Mouse (Mus musculus): ENCODE results near the gene Mmab.

Mmab gene

GRCm38 (mm10) chr5:114426732-114427131, 17.1 kb downstream of the Mmab start:
- no peak for DNase-seq

DNA sequence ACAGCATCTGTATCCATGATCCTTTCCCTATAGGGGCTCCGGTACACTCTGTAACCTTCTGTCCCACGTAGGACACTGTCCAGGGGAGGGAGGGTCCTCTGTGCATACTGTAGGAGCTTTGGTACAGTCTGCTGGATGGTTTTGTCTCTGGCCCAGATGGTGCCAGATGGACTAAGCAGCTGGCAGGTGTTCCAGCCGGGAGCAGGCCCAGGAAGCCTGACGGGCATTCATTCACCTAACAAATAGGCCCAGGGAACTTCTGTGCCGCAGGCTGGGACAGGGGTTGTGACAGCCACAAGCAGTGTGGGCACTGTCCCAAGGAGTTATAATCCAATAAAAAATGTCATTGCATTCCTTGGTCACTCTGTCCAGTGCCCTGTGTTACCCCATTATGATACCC, 19.9 kb downstream of the Mmab start:
- no peak for DNase-seq

- no peak for DNase-seq
Observed at GRCm38 (mm10) chr5:114422591-114422990, 21.3 kb downstream of the Mmab start.

- DNase-seq = no peak
Observed at GRCm38 (mm10) chr5:114421561-114422298, 22.1 kb downstream of the Mmab start.

- DNase-seq = no peak
Observed at GRCm38 (mm10) chr5:114418541-114418940, 25.3 kb downstream of the Mmab start.

- DNase-seq = no peak
Observed at GRCm38 (mm10) chr5:114416855-114417254, 27.0 kb downstream of the Mmab start.

DNA sequence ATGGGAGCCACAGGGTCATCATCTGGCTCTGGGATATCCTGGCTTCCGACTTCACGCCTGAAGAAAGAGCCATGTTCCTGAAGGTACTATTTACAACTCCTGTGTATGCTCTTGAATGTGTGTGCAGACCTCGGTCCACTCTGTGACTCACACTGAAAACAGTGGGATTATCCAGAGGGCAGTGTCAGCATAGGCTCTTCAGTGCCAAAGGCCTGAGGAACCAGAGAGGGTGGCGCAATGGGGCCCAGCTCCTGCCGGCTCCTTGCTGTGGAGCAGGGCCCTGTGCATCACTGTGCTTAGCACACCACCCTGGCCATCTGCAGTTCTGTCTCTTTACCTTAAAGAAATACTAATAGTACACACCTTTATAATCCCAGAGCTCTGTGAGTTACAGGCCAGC, 28.3 kb downstream of the Mmab start:
- no peak for DNase-seq

GRCm38 (mm10) chr5:114413067-114413735, 30.7 kb downstream of the Mmab start:
- DNase-seq = no peak

- DNase-seq = no peak
Observed at GRCm38 (mm10) chr5:114412361-114412998, 31.4 kb downstream of the Mmab start.

GRCm38 (mm10) chr5:114410429-114410828, 33.4 kb downstream of the Mmab start:
- no peak for DNase-seq

- DNase-seq = no peak
Observed at GRCm38 (mm10) chr5:114408846-114409245, 35.0 kb downstream of the Mmab start.

DNA sequence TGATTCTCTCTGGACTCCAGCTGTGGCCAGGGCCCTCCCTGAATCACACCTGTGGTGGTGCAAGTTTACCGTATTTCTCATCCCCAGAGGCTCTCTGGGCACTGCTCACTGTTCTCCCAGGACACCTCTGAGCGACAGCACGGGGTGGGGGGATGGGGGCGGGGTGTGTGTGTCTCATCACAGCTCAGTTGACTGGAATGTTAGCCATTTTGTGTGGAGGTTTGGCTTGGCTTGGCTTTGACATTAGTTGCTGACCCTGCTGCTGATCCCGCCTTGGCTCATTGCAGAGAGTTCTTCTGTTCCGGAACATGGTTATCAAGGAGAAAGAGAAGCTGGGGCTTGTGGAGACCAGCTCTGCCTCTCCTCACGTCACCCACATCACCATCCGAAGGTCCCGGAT, 36.0 kb downstream of the Mmab start:
- no peak for DNase-seq

GRCm38 (mm10) chr5:114407269-114407668, 36.6 kb downstream of the Mmab start:
- DNase-seq = no peak

GRCm38 (mm10) chr5:114406592-114406991, 37.3 kb downstream of the Mmab start:
- no peak for DNase-seq

DNA sequence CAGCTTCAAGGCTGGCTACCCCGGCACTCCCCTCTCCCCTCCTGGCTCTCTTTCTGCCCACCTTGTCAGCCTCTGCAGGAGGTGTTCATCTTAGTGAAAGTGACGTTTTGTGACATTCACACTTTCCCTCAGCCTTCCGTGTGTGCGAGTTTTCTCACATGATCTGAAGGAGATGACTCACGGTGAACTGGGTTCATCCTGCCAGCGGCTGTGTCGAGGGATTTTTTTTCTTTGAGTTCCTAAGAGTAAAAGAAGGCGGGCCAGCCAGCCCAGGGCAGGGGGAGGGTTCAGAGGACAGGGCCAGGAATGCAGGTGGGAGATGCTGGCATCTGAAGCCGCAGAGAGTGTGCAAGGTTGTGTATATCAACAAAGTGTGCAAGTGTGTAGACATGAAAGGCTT, 50.7 kb downstream of the Mmab start:
- no peak for DNase-seq

DNA sequence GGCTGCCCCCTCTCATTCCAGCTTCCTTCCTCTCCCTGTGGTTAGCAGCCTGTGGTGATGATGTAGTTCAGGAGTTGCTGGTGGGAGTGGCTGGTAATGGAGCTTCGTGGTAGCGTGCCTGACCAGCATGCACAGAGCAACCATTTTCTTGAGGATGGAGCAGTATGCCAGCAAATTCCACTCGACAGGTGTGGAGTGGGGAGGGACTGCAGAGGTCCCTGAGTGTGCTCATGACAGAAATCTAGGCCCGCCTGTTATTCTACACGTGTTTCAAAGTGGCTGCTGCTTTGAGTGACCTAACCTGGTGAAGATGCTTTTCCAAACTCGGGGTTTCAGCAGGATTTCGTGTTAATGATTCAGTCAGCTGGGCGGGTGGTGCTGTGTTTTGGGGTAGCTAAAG, 59.4 kb downstream of the Mmab start:
- no peak for DNase-seq

GRCm38 (mm10) chr5:114383184-114383904, 60.5 kb downstream of the Mmab start:
- no peak for DNase-seq

Data from thymus, adult 18-20 months (tissue).